Mouse (Mus musculus): ENCODE data around the gene Ush2a. TPM values are rescaled to one million over a fixed set of nuclear protein-coding genes. Genes with fewer than 3 reads are reported as not detected.

Gene Ush2a
- polyA plus RNA-seq, 1 experiment from 2014 or later = not detected

DNA sequence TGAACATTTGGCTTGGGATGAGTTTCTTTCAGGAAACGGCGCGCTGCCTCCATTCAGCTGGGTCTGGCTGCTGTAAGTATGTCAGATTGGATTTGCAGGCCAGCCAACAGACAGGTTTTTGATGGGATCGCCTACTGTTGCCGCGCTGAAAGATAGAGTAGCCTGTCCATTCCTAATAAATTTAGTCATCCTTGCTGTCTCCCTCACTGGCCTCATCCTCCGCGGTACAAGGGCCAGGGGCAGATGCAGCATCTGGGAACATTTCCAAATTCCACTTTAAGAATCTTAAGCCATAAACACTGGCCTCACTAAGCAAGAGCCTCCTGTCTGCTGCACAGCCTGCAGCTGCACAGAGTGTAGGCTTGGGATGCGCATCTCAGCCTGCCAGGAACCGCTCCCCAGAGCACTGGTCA lies 206.6 kb downstream of the Ush2a start:
- H3K4me2 ChIP-seq = no peak overlapping the region
- DNase-seq = peak; percentile 92
- H3K9ac ChIP-seq = no peak overlapping the region
- no peaks in the 10 kb centered on the region for H3K27me3 ChIP-seq (ENCODE audit: insufficient read depth, low read length)
- 38% methylated on average over 10 of the region's 10 CpGs for WGBS
- H3K4me3 ChIP-seq (ENCODE audit: low read depth, low read length) = no peak overlapping the region
- no peaks in the 10 kb centered on the region for H3K9me3 ChIP-seq (ENCODE audit: low read depth, low read length)
- TF ChIP-seq CTCF (IDR thresholded peaks at IDR 0.05; ENCODE audit: low read depth) = no peak
- no peaks in the 10 kb centered on the region for H3K4me1 ChIP-seq (ENCODE audit: insufficient read depth)
- no peaks in the 10 kb centered on the region for H3K36me3 ChIP-seq (ENCODE audit: insufficient read depth)
- ATAC-seq (ENCODE audit: insufficient read depth) = peak; percentile 95
- no peak overlapping the region for H3K27ac ChIP-seq (ENCODE audit: low read depth)

DNA sequence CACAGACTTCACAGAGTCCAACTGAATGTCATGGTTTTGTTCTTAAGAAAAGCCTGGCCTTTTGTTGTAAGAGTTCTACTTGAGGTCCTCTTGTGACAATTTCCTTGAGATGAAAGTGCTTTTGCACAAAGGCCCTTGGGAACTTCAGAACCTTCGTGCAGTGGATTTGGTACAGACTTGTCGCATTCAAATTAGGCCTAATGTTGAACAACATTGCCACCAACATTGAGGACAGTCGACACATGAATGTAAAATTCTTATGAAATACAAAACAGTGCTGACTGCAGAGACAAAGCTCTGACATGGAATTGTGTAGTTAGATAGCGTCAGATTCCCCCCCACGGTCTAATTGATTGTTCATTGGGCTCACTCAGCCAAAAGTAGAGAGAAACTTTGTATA lies 243.1 kb downstream of the Ush2a start:
- no peak for TF ChIP-seq CTCF (IDR thresholded peaks at IDR 0.05; ENCODE audit: low read depth)
- no peaks in the 10 kb centered on the region for H3K9me3 ChIP-seq (ENCODE audit: low read depth, low read length)
- H3K9ac ChIP-seq = no peak overlapping the region
- no peak overlapping the region for H3K4me3 ChIP-seq (ENCODE audit: low read depth, low read length)
- no peaks in the 10 kb centered on the region for H3K4me1 ChIP-seq (ENCODE audit: insufficient read depth)
- H3K27ac ChIP-seq (ENCODE audit: low read depth) = no peak overlapping the region
- H3K36me3 ChIP-seq (ENCODE audit: insufficient read depth) = no peaks in the 10 kb centered on the region
- H3K27me3 ChIP-seq (ENCODE audit: insufficient read depth, low read length) = no peaks in the 10 kb centered on the region
- no peak overlapping the region for H3K4me2 ChIP-seq
- no peak for DNase-seq
- ATAC-seq (ENCODE audit: insufficient read depth) = no peak
- 66% methylated on average over 5 of the region's 5 CpGs for WGBS

DNA sequence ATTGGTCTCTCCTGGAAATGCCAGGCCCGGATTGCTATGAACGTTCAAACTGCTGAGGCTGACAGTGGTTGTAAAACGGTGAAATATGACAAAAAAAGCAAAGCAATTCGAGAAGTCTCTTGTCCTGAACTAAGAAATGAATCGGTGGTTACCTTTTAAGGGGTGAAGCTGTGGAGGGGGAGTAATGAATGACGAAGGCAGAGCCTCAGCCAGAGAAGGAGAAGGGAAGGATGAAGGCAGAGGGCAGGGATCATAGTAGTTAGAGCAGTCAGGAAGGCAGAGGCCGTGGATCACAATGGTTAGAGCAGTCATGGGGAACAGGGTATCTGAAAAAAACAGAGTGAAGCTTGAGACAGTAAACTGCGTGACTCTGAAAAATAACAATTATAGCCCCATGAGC lies 257.0 kb downstream of the Ush2a start:
- no peaks in the 10 kb centered on the region for H3K4me1 ChIP-seq (ENCODE audit: insufficient read depth)
- no peak for DNase-seq

GRCm38 (mm10) chr1:188527451-188527850 lies 265.6 kb downstream of the Ush2a start:
- no peak for DNase-seq
- no peak for ATAC-seq (ENCODE audit: insufficient read depth)
- Histone ChIP-seq H3K9me3 (ENCODE audit: low read depth, low read length) (no peaks in the 10 kb centered on the region), H3K4me2 (no peak overlapping the region), H3K27ac (ENCODE audit: low read depth) (no peak overlapping the region), H3K4me3 (ENCODE audit: low read depth, low read length) (no peak overlapping the region), H3K36me3 (ENCODE audit: insufficient read depth) (no peaks in the 10 kb centered on the region), H3K4me1 (ENCODE audit: insufficient read depth) (no peaks in the 10 kb centered on the region), H3K27me3 (ENCODE audit: insufficient read depth, low read length) (no peaks in the 10 kb centered on the region), H3K9ac (no peak overlapping the region)
- 69% methylated on average over 3 of the region's 3 CpGs for WGBS
- TF ChIP-seq CTCF (IDR thresholded peaks at IDR 0.05; ENCODE audit: low read depth) = no peak

More for the DNA sequence above, 257.0 kb downstream of the Ush2a start:
- Histone ChIP-seq H3K4me2 (no peak overlapping the region), H3K27ac (ENCODE audit: low read depth) (no peak overlapping the region), H3K9ac (no peak overlapping the region), H3K4me3 (ENCODE audit: low read depth, low read length) (no peak overlapping the region), H3K9me3 (ENCODE audit: low read depth, low read length) (no peaks in the 10 kb centered on the region), H3K27me3 (ENCODE audit: insufficient read depth, low read length) (no peaks in the 10 kb centered on the region), H3K36me3 (ENCODE audit: insufficient read depth) (no peaks in the 10 kb centered on the region)
- ATAC-seq (ENCODE audit: insufficient read depth) = no peak
- 80% methylated on average over 8 of the region's 8 CpGs for WGBS
- no peak for TF ChIP-seq CTCF (IDR thresholded peaks at IDR 0.05; ENCODE audit: low read depth)

GRCm38 (mm10) chr1:188529606-188530131 lies 267.8 kb downstream of the Ush2a start:
- no peaks in the 10 kb centered on the region for H3K27me3 ChIP-seq (ENCODE audit: insufficient read depth, low read length)
- WGBS = 81% methylated on average over 6 of the region's 6 CpGs
- H3K4me2 ChIP-seq = no peak overlapping the region
- TF ChIP-seq CTCF (IDR thresholded peaks at IDR 0.05; ENCODE audit: low read depth) = no peak
- ATAC-seq (ENCODE audit: insufficient read depth) = no peak
- H3K4me3 ChIP-seq (ENCODE audit: low read depth, low read length) = no peak overlapping the region
- no peak overlapping the region for H3K9ac ChIP-seq
- DNase-seq = no peak
- H3K36me3 ChIP-seq (ENCODE audit: insufficient read depth) = no peaks in the 10 kb centered on the region
- no peaks in the 10 kb centered on the region for H3K9me3 ChIP-seq (ENCODE audit: low read depth, low read length)
- no peaks in the 10 kb centered on the region for H3K4me1 ChIP-seq (ENCODE audit: insufficient read depth)
- no peak overlapping the region for H3K27ac ChIP-seq (ENCODE audit: low read depth)

- no peak overlapping the region for H3K27ac ChIP-seq (ENCODE audit: low read depth)
- DNase-seq (no peak), ATAC-seq (ENCODE audit: insufficient read depth) (no peak)
- H3K4me3 ChIP-seq (ENCODE audit: low read depth, low read length) = no peak overlapping the region
- 0 out of 2 replicates have a peak, but pooled peaks cover 7% of the 10 kb centered on the region for H3K9me3 ChIP-seq (ENCODE audit: low read depth, low read length)
- no peaks in the 10 kb centered on the region for H3K4me1 ChIP-seq (ENCODE audit: insufficient read depth)
- H3K36me3 ChIP-seq (ENCODE audit: insufficient read depth) = no peaks in the 10 kb centered on the region
- no peak overlapping the region for H3K9ac ChIP-seq
- TF ChIP-seq CTCF (IDR thresholded peaks at IDR 0.05; ENCODE audit: low read depth) = no peak
- H3K27me3 ChIP-seq (ENCODE audit: insufficient read depth, low read length) = no peaks in the 10 kb centered on the region
- H3K4me2 ChIP-seq = no peak overlapping the region
- WGBS = 65% methylated on average over 1 of the region's 1 CpGs
These were observed 275.2 kb downstream of the Ush2a start for GRCm38 (mm10) chr1:188537021-188537420.

DNA sequence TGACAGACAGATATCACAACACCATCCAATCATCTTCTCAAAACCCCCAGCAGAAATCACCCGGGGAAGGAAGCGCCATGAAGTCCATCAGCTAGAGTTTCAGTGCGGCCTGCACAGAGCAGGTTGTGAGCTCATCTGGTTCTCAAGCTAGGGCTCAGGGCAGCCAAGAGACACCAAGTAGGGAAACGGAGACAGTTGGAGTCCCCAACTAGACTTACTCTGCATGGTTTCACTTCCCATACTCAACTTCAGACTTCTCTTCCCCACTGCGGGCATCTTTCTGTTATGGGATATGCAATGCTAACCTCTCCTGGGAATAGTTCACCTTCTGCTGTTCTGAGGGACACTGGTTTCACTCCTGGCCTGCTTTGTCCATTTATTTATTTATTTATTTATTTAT lies 277.8 kb downstream of the Ush2a start:
- ATAC-seq (ENCODE audit: insufficient read depth) (no peak), DNase-seq (no peak)
- Histone ChIP-seq H3K4me2 (no peak overlapping the region), H3K36me3 (ENCODE audit: insufficient read depth) (no peaks in the 10 kb centered on the region), H3K27ac (ENCODE audit: low read depth) (no peak overlapping the region), H3K9me3 (ENCODE audit: low read depth, low read length) (0 out of 2 replicates have a peak, but pooled peaks cover 7% of the 10 kb centered on the region), H3K9ac (no peak overlapping the region), H3K27me3 (ENCODE audit: insufficient read depth, low read length) (no peaks in the 10 kb centered on the region), H3K4me1 (ENCODE audit: insufficient read depth) (no peaks in the 10 kb centered on the region), H3K4me3 (ENCODE audit: low read depth, low read length) (no peak overlapping the region)
- WGBS = 89% methylated on average over 5 of the region's 5 CpGs
- TF ChIP-seq CTCF (IDR thresholded peaks at IDR 0.05; ENCODE audit: low read depth) = no peak

DNA sequence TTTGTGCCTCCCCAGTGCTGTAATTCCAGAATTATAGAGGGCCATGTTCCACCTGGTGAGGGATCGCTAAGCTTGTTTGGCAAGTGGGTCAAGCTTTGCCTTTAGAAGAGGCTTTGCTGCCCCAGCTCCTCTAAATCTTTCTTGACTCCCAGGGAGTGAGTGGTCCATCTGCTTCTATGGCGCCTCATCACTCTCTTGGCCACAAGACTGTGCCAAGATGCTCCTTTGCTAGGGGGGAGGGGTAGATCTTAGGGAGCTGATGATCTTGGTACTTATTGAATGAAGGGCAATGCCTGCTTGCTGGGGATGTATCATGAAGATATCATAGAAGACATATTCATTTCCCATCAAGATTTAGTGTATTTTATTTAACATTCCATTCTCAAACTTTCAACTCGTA lies 279.7 kb downstream of the Ush2a start:
- Histone ChIP-seq H3K4me1 (ENCODE audit: insufficient read depth) (no peaks in the 10 kb centered on the region), H3K36me3 (ENCODE audit: insufficient read depth) (no peaks in the 10 kb centered on the region), H3K27me3 (ENCODE audit: insufficient read depth, low read length) (no peaks in the 10 kb centered on the region), H3K27ac (ENCODE audit: low read depth) (no peak overlapping the region), H3K4me2 (no peak overlapping the region), H3K9me3 (ENCODE audit: low read depth, low read length) (0 out of 2 replicates have a peak, but pooled peaks cover 7% of the 10 kb centered on the region), H3K9ac (no peak overlapping the region), H3K4me3 (ENCODE audit: low read depth, low read length) (no peak overlapping the region)
- DNase-seq (no peak), ATAC-seq (ENCODE audit: insufficient read depth) (no peak)
- TF ChIP-seq CTCF (IDR thresholded peaks at IDR 0.05; ENCODE audit: low read depth) = no peak
- WGBS = 83% methylated on average over 3 of the region's 3 CpGs

Measured in lung, embryonic 14.5 days (tissue).